Mouse (Mus musculus): ENCODE results near the gene Ugt1a9.
A peak's percentile ranks its signal among the peaks of the same experiment; 100 is the strongest.
"Not testable (repeated sequence)": the region's sequence is repeated elsewhere in the genome, so short reads cannot be mapped to it uniquely, and the experiment has no call there.

Gene Ugt1a9

DNA sequence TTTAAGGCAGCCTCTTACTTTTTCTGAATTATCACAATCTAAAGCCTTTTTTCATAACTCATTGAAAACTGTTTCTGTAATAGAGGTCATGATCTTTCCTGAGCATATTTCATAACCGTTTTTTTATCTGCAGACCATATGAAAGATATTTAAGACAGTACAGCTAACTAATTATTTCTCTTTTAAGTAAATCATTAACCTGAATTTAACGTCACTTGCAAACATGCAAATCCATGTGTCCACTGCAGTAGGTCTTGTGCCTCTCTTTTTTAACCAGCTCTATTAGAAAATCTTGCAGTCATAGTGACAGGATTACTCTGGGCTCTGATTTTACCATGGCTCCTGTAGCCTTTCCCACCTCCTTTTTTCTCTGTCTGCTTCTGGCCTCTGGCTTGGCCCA is at the start of gene Ugt1a9:
Ugt1a9 (plus strand) TSS at position 306 of the 400 bp plus-strand sequence.
- DNase-seq (ENCODE audit: low spot score): no peak

DNA sequence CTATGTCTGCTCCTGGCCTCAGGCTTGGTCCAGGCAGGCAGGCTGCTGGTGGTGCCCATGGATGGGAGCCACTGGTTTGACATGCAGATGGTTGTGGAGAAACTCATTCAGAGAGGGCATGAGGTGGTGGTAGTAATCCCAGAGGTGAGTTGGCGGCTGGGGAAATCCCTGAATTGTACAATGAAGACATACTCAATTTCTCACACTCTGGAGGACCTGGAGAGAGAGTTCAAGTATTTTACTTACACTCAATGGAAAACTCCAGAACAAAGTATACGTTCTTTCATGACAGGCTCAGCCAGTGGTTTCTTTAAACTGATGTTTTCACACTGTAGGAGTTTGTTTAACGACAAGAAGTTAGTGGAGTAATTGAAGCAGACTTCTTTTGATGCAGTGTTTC is 45.4 kb upstream of the Ugt1a9 start:
- DNase-seq (ENCODE audit: low spot score): not testable (repeated sequence)

DNA sequence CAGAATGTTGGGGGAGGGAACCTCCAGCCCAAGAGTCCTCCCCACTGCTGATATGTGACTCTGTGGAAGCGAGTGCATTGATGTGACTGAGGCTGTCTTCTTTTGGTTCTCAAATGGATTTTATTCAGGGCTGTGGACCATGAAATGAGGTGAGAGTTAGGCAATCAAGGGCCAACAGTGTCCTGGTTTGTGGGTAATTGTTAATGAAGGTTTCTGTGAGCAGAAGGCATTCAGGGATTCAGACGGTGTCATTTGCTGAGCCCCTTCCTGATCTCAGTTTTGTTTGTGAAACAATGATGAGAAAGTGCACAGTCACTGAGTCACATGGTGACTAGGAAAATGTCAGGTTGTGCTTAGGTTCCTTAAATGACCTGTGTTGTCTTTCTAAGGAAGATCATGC is 27.6 kb upstream of the Ugt1a9 start:
- not testable (repeated sequence) for DNase-seq (ENCODE audit: low spot score)

DNA sequence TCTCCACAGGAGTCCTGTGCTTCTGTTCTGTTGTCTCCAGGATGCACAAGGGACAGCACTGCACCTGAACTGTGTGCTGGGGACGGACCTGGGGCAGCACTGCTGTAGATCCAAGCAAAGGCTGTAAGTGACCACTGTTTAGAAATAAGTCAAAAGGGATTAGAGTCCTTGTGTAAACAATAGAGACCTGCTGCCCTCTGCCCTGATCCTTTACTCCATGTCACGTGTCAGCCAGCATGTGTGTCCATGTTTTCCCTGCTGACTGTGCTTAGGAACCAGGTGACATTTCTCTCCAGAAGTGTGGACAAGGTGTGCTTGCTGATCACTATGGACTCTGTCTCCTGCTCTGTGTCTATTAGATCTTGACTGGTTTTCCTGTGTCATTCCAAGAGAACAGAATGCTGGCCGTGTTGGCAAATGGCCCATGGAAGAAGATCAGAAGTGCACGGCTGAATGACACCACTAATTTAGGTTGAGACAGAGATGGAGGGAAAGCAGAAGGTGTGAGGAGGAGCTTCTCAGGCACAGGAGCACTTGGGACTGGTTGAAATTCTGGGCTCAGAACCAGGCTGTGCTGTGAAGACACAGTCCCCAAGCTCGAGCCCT is 25.7 kb upstream of the Ugt1a9 start:
- DNase-seq (ENCODE audit: low spot score): not testable (repeated sequence)

DNA sequence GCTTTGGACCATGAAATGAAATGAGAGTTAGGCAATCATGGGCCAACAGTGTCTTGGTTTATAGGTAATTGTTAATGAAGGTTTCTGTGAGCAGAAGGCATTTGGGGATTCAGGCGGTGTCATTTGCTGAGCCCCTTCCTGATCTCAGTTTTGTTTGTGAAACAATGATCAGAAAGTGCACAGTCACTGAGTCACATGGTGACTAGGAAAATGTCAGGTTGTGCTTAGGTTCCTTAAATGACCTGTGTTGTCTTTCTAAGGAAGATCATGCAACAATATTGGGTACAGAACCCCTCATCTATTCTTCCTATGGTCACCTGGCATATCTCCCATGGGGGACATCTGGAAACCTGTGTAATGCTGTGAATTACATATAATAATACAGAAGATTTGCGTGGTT is 23.2 kb upstream of the Ugt1a9 start:
- DNase-seq (ENCODE audit: low spot score): not testable (repeated sequence)

DNA sequence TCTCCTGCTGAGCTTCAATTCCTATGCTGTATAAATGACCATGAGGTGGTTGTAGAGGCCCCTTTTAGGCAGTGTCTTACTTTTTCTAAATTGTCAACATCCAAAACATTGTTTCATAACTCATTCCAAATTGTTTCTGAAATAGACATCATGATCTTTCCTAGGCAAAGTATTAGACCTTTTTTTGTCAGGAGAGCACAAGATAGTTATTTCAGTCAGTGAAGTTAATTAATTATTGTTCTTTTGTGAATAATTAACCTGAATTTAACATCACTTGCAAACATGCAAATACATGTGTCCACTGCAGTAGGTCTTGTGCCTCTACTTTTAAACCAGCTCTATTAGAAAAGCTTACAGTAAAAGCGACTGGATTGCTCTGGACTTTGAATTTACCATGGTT is 15.5 kb upstream of the Ugt1a9 start, which contains the start of gene Ugt1a10:
Ugt1a10 (plus strand) TSS at position 301 of the 400 bp plus-strand sequence.
- no peak for DNase-seq (ENCODE audit: low spot score)

DNA sequence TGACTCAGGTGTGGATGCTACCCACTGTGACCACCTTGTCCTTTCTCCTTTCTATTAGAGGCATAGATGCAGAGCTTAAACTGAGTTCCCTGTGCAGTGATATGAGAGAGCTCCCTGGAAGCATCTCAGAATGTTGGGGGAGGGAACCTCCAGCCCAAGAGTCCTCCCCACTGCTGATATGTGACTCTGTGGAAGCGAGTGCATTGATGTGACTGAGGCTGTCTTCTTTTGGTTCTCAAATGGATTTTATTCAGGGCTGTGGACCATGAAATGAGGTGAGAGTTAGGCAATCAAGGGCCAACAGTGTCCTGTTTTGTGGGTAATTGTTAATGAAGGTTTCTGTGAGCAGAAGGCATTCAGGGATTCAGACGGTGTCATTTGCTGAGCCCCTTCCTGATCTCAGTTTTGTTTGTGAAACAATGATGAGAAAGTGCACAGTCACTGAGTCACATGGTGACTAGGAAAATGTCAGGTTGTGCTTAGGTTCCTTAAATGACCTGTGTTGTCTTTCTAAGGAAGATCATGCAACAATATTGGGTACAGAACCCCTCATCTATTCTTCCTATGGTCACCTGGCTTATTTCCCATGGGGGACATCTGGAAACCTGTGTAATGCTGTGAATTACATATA is 4.0 kb upstream of the Ugt1a9 start:
- DNase-seq (ENCODE audit: low spot score): not testable (repeated sequence)

DNA sequence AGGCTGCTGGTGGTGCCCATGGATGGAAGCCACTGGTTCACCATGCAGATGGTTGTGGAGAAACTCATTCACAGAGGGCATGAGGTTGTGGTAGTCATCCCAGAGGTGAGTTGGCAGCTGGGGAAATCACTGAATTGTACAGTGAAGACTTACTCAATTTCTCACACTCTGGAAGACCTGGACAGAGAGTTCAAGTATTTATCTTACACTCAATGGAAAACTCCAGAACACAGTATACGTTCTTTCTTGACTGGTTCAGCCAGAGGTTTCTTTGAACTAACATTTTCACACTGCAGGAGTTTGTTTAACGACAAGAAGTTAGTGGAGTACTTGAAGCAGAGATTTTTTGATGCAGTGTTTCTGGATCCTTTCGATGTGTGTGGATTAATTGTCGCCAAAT is 302 bp downstream of the Ugt1a9 start:
- no peak for DNase-seq (ENCODE audit: low spot score)

DNA sequence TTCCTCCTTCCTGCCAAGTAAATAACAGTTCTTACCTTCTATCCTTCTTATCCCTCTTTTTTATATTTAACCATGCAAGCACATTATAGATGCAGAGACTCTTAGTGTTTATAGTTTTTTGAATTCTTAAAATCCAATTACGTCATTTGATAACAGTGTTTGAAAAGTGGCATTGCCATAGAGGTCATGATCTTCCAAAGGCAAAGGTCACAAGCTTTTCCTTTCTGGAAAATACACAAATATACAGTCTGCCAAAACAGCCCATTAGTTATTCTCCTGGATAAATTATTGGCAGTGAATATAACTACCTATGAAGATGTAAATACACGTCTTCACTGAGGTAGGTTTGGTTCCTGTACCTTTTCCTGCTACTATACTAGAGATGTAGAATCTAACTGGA is 3.9 kb downstream of the Ugt1a9 start:
- no peak for DNase-seq (ENCODE audit: low spot score)

DNA sequence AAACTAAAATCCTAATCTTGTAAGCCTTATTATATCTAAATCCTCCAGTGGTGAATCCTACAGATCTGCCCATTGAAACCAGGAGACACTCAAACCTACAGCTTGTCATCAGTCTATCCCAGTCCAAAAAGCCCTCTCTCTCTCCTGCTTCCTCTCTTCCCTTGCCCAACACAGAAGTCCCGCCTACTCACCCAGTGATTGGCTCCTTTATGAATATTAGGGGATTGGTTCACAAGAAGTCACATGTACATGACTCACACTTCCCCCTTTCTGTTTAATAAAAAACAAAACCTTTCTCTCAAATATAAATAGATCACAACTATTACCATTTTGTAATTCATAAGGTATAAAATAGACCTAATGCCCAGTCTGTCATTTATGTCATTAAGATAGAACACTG is 6.5 kb downstream of the Ugt1a9 start:
- no peak for DNase-seq (ENCODE audit: low spot score)

DNA sequence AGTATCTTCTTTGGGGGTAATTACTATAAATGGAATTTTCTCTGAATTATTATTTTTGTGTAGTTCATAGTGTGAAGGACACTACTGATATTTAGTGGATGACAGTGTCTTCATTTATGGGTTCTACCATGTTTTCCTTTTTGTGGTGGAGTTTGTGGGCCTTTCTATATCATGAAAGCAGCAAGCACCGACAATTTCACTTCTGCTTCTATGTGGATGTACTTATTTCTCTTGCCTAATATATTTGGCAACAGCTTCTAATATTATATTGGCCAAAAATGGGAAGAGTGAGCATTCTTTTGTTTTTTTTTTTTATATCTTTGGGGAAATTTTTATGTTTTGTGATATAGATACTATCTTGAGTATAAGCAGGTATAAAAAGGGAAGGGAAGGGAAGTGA is 11.1 kb downstream of the Ugt1a9 start:
- no peak for DNase-seq (ENCODE audit: low spot score)

DNA sequence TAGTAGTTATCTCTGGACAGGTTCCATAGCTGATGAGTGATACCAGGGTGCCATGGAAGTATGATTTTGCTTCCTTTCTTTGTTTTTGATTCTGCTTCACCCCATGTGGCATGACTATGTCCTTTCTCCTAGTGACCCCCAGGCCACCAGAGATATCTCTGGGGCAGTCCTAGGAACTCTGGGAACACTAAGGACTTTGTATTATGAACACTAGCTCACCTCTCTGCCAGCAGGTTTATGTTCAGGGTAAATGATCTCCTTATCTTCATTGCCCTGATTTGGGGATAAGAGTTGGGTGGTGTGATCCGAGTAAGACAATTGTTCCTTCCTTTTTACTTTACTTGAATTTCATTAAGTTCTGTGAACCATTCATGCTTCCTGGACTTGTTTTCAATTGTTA is 15.5 kb downstream of the Ugt1a9 start:
- no peak for DNase-seq (ENCODE audit: low spot score)

DNA sequence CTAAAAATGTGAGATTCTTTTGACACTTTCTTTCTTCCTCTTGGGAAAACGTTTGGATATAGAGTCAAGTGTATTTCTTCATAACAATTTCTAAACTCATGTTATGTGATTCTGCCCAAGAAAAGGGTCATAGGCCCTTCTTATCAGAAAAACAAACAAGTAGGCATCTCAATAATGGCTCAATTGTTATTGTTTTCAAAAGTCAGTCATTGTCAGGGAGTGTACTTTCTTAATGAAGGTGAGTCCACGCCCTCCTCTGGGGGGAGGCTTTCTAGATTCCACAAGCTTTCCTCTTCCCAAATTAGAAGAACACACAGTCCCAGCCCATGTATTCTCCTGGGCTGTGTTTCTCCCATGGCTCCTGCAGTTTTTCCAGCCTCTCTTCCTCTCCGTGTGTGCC is 16.9 kb downstream of the Ugt1a9 start, which contains the start of gene Ugt1a8:
Ugt1a8 (plus strand) TSS at position 301 of the 400 bp plus-strand sequence.
- no peak for DNase-seq (ENCODE audit: low spot score)

DNA sequence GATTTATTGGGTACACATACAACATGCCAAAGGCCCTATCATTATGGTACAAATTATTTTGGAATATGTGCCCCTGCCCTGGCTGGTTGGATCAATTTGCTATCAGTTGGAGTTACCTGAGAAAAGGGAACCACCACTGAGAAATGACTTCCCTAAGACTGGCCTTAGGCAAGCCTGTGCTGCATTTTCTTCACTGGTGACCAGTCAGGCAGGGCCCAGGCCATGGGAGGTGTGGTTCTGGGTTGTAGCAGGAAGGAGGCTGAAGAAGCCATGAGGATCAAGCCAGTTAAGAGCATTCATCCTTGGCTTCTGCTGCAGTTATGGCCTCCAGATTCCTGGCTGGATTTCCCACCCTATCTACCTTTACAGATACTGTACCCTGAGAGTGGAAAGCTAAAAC is 21.7 kb downstream of the Ugt1a9 start:
- DNase-seq (ENCODE audit: low spot score): no peak

DNA sequence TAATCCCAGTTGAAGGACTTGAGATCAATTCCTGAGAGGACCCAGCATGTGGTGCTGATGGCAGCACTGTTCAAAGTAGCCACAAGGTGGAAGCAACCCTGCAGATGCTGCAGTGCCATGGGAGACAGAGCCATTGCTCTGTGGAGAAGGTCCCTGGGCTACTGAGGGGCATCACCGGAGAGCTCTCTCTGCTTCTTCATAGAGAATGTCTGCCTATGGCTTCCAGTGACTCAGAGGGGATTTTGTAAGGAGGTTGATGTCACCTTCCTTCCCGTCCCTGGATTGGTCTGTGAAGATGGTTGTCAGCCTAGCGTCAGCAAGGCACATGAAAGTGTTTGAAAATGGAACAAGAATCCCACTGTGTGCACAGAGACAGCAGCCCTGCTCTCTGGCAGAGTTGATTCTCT is 23.7 kb downstream of the Ugt1a9 start:
- DNase-seq (ENCODE audit: low spot score): not testable (repeated sequence)

DNA sequence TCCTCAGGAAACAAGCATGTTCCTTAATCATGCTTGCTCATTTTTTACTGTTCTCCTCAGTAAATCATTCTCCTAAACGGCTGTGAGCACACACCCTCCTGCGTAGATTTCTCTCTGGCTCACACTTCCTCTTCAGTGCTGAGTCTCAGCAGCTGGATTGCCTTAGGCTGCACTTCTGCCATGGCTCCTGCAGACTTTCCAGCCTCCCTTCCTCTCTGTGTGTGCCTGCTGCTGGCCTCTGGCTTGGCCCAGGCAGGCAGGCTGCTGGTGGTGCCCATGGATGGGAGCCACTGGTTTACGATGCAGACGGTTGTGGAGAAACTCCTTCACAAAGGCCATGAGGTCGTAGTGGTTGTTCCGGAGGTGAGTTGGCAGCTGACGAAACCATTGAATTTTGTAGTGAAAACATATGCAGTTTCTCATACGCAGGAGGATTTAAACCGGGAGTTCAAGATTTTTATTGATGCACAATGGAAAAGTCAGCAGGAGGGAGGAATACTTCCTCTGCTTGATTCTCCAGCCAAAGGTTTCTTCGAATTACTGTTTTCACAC is 24.4 kb downstream of the Ugt1a9 start, which contains the start of gene Ugt1a7c:
Ugt1a7c (plus strand) TSS at position 122 of the 552 bp plus-strand sequence.
- peak; percentile 24 for DNase-seq (ENCODE audit: low spot score)

DNA sequence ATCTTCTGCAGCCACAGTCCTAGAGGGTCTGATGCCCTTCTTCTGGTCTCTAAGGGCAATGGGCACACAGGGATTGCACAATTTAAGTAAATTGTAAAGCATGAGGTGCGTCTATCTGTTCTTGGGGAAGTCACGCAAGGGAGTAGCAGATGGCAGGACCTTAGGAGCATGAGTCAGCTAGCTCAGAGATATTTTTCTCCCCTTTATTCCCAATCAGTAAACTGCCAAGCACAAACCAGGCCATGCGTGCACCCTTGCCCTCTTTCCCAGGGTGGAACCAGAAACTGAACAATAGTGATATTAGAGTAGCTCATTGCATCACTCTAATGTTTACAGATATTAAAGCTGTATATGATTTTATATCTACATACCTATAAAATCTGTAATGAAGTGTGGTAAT is 27.9 kb downstream of the Ugt1a9 start:
- DNase-seq (ENCODE audit: low spot score): not testable (repeated sequence)

DNA sequence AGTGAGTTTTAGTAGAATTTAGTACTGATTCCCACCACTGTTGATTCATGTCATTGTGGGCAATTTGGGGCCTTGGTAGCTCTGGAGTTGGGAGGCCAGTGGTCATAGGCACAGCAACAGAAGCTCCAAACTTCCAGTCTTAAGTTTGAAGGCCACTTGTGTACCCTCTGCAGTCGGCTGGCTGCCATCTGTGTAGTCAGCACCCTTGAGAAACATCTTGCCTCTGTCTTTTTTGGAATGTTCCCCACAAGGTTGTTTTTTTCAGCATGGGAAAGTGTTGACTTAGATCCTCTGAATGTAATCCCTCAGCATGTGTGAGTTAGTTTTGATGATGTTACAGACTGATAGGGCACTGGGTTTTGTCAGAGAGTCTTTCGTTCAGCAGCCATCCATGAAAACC is 29.1 kb downstream of the Ugt1a9 start:
- DNase-seq (ENCODE audit: low spot score): not testable (repeated sequence)

DNA sequence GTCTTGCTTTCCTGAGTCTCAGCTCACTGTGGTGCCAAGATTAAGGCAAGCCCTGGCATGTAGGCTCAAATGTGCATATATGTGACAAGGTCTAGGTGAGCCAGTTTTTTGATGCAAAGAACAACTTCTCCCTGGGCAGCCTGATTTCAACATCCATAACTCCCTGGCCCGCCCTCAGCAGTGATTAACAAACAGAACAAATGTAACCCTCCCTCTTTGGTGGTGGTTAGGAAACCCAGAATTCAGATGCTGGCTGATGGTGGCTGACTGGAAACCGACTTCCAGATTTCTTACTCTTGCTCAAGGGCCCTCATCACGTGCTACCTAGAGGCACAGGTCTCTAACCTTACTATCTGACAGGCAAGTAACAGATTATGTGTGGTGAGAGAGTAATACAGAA is 32.4 kb downstream of the Ugt1a9 start, which contains the start of gene Ugt1a6b:
Ugt1a6b (plus strand) TSS at position 234 of the 400 bp plus-strand sequence.
- DNase-seq (ENCODE audit: low spot score): not testable (repeated sequence)

DNA sequence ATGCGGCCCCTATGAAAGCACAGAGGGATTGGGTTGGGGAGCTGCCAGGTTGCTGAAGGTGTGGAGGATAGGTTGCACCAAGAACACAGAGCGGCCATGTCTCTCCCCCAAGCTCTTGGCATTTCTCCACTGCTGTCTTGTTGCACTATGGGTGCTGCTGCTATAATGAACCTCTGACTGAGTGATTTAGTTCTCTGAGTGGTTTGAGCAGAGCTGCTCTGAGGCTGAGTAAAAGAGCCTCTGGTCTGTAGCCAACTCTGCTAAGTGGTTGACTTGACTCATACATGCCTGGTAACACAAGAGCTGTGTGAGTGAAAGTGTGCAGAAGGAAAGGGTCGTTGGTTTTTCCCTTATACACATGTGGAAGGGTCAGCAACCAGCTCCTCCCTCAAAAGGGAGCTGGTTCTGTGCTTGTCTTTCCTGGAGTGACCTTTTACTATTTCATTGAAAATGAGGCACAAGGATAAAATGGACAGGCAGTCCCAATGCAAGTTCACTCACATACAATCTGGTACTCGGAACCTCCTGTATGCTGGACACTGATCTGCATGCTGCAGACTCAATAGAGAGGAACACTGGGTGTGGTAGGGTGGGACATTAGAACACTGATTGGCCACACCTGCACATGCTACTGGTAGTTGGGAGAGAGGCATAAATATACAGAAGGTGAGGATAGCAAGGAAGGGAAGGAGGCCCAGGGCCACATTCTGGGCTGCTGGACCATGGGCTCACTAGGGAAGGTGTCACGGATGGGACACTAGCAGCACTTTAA is 33.3 kb downstream of the Ugt1a9 start:
- DNase-seq (ENCODE audit: low spot score): not testable (repeated sequence)

DNA sequence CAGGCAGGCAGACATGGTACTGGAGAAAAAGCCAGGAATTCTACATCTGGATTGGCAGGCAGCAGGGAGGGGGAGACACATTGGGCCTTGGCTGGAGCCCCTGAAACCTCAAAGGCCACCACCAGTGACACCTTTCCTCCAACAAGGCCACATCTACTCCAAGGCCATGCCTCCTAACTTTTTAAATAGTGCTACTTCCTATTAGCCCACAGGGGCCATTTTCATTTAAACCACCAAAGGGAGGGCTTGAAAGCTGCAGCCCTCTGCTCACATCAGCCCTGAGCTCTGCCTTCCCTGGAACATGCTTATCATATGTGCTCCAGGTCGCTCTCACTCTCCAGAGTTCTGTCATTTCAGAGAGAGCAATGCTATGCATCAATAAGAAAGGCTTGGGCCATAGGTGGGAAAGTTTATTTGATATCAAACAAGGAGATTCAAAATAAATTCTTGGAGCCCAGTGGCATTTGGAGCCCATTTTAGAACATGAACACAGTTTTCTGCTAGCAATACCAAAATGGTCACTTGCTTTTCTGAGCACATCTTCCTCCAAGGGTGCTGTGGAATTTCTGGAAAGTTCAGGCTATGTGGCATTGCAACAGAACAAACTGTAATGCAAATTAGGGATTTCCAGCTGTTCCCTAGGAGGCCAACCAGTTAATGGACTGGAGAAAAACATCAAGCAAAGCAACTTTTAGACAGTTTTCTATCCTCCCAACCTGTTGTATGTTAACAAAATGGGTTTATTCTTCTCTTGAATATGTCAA is 34.2 kb downstream of the Ugt1a9 start:
- no peak for DNase-seq (ENCODE audit: low spot score)

DNA sequence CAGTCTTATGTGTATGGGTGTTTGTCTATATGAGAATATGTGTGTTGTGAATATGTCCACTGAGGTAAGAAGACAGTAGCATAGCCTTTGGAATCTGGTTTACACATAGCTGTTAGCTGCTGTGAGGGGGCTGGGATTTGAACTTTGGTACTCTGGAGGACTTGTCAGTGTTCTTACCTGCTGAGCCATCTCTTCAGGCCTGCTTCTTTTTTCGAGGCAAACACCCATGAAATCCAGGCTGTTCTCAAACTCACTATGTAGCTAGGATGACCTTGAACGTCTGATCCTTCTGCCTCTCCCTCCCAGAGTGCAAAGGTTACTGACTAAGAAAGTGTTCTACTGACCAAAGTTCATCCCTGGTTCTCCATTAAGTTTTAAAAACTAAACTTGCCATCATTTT is 35.1 kb downstream of the Ugt1a9 start:
- DNase-seq (ENCODE audit: low spot score): no peak

Data from ovary, postnatal 10 days (tissue).